Comparison of ENCODE assay signal across 34 mouse cellular contexts in the genomic region with DNA sequence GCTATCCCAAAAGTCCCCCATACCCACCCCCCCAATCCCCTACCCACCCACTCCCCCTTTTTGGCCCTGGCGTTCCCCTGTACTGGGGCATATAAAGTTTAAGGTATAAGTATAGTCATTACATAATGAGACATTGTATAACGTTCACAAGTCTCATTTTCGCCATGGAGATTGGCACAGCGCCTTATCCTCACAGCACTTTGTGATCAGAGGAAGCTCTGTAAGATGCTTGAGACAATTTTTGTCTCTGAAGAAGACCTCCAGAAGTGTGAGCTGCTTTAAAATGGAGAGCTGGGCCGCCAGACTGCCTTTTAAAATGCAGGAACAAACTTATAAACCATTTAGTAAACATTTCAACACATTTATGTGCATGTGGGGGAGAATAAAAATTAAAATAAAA.
DNase-seq lines count a peak whose midpoint lies in the region; ATAC-seq lines count a peak whose summit lies in the region.
"Had no signal": no experiment of that assay in that cellular context is flagged by ENCODE, and none has a peak within 500 bp of the region (broad histone marks: within the 10 kb centered on the region; RNA-seq: fewer than 3 reads in every experiment).

No protein-coding gene starts in this region.

- no peaks in the 10 kb centered on the region for H3K27me3 ChIP-seq in limb, embryonic 10.5 days (ENCODE audit: low read depth, poor library complexity, severe bottlenecking)
- H3K27me3 ChIP-seq in kidney, embryonic 14.5 days (ENCODE audit: control insufficient read depth, insufficient read depth, low read length) = no peaks in the 10 kb centered on the region
- H3K27me3 ChIP-seq: embryonic facial prominence, embryonic 12.5 days; forebrain, embryonic 15.5 days; kidney, embryonic 15.5 days; limb, embryonic 12.5 days; liver, embryonic 15.5 days; neural tube, embryonic 12.5 days; Patski had no signal

- DNase-seq in brain, adult 2 months (ENCODE audit: low read depth, low spot score) = peak; percentile 79
- peak; percentile 30 to 65 for DNase-seq in frontal cortex, postnatal 36 days (ENCODE audit: low spot score in 2 of 2)
- DNase-seq in left cerebral cortex, postnatal 25 days (ENCODE audit: low spot score in 2 of 2) = peak; percentile 11 to 75
- peak; percentile 30 for DNase-seq in right cerebral cortex, postnatal 14 days
- DNase-seq in lung, postnatal 4 days = no peak
- no peak for DNase-seq in limb, embryonic 10.5 days (ENCODE audit: low spot score)
- DNase-seq in spleen, postnatal 14 days (ENCODE audit: low spot score in 2 of 2) = no peak
- DNase-seq: adrenal gland, postnatal 10 days; cerebellum, adult 11-12 months; cerebellum, adult 9-11 months; embryo, embryonic 11 days; gastrocnemius, postnatal 36 days; heart, adult 18-20 months; kidney, postnatal 25 days; lung, embryonic 14.5 days; lung, postnatal 14 days; retina, postnatal 1 day; spleen, adult 18-20 months; thymus, adult 2 months; thymus, postnatal 4 days had no signal

- no peak for ATAC-seq in kidney, embryonic 14.5 days (ENCODE audit: low FRiP score, low TSS enrichment)
- ATAC-seq: forebrain, embryonic 15.5 days; intestine, postnatal 0 days; midbrain, embryonic 16.5 days; Patski had no signal

- no peak overlapping the region for H3K9ac ChIP-seq in kidney, embryonic 14.5 days (ENCODE audit: low read depth, low read length)
- H3K9ac ChIP-seq: embryonic facial prominence, embryonic 12.5 days; forebrain, embryonic 15.5 days; hindbrain, embryonic 14.5 days; kidney, embryonic 15.5 days; limb, embryonic 12.5 days; liver, embryonic 15.5 days; lung, embryonic 14.5 days; neural tube, embryonic 12.5 days had no signal

- no peak overlapping the region for H3K27ac ChIP-seq in limb, embryonic 10.5 days
- no peak overlapping the region for H3K27ac ChIP-seq in kidney, embryonic 14.5 days (ENCODE audit: low read depth, low read length)
- H3K27ac ChIP-seq: embryonic facial prominence, embryonic 12.5 days; forebrain, embryonic 15.5 days; hindbrain, embryonic 14.5 days; kidney, embryonic 15.5 days; limb, embryonic 12.5 days; liver, embryonic 15.5 days; neural tube, embryonic 12.5 days; stomach, postnatal 0 days had no signal

- H3K4me1 ChIP-seq in limb, embryonic 10.5 days = no peaks in the 10 kb centered on the region
- no peaks in the 10 kb centered on the region for H3K4me1 ChIP-seq in kidney, embryonic 14.5 days (ENCODE audit: control insufficient read depth, insufficient read depth, low read length)
- H3K4me1 ChIP-seq: embryonic facial prominence, embryonic 12.5 days; forebrain, embryonic 15.5 days; kidney, embryonic 15.5 days; limb, embryonic 12.5 days; liver, embryonic 15.5 days; neural tube, embryonic 12.5 days had no signal

- no peak overlapping the region for H3K4me2 ChIP-seq in kidney, embryonic 14.5 days (replicated peaks; ENCODE audit: low read depth, low read length)
- H3K4me2 ChIP-seq: embryonic facial prominence, embryonic 12.5 days; forebrain, embryonic 15.5 days; heart, embryonic 11.5 days; hindbrain, embryonic 14.5 days; kidney, embryonic 15.5 days; limb, embryonic 12.5 days; liver, embryonic 15.5 days; lung, embryonic 14.5 days; midbrain, embryonic 11.5 days; neural tube, embryonic 12.5 days had no signal

- H3K9me3 ChIP-seq in limb, embryonic 10.5 days (replicated peaks) = no peaks in the 10 kb centered on the region
- H3K9me3 ChIP-seq in kidney, embryonic 14.5 days (ENCODE audit: control insufficient read depth, low read length) = no peaks in the 10 kb centered on the region
- H3K9me3 ChIP-seq: embryonic facial prominence, embryonic 12.5 days; forebrain, embryonic 15.5 days; kidney, embryonic 15.5 days; limb, embryonic 12.5 days; liver, embryonic 15.5 days; neural tube, embryonic 12.5 days had no signal

- WGBS in limb, embryonic 10.5 days = 91% methylated on average over 5 of the region's 5 CpGs
- WGBS in kidney, embryonic 14.5 days = 86% methylated on average over 5 of the region's 5 CpGs

- no peaks in the 10 kb centered on the region for H3K36me3 ChIP-seq in limb, embryonic 10.5 days
- H3K36me3 ChIP-seq in kidney, embryonic 14.5 days (ENCODE audit: control insufficient read depth, insufficient read depth, low read length) = no peaks in the 10 kb centered on the region
- H3K36me3 ChIP-seq: embryonic facial prominence, embryonic 12.5 days; forebrain, embryonic 15.5 days; kidney, embryonic 15.5 days; limb, embryonic 12.5 days; liver, embryonic 15.5 days; neural tube, embryonic 12.5 days had no signal

- H3K4me3 ChIP-seq in limb, embryonic 10.5 days = no peak overlapping the region
- H3K4me3 ChIP-seq in kidney, embryonic 14.5 days (ENCODE audit: low read length) = no peak overlapping the region
- H3K4me3 ChIP-seq: embryonic facial prominence, embryonic 12.5 days; forebrain, embryonic 15.5 days; kidney, embryonic 15.5 days; limb, embryonic 12.5 days; liver, embryonic 15.5 days; neural tube, embryonic 12.5 days had no signal

- intact Hi-C loops in left cerebral cortex, postnatal 25 days (cut with DNase I) = no loop called here

Comparison
In these comparisons a context has a peak if more than half of its experiments do, and no peak if none do; other contexts are left out.
1. DNase-seq: peak in brain, adult 2 months (single experiment), frontal cortex, postnatal 36 days (2 of 2), left cerebral cortex, postnatal 25 days (2 of 2) and right cerebral cortex, postnatal 14 days (single experiment); none in lung, postnatal 4 days (0 of 2), limb, embryonic 10.5 days (single experiment) and spleen, postnatal 14 days (0 of 2).